Mouse (Mus musculus): Measurements from ENCODE around the gene Cmss1.

The Cmss1 gene

GRCm38 (mm10) chr16:57482264-57482663 is 124.4 kb downstream of the Cmss1 start:
- in situ Hi-C loops (cut with MboI; ENCODE audit: low sequenced_read_pairs): no loop called here

GRCm38 (mm10) chr16:57479776-57480175 is 126.9 kb downstream of the Cmss1 start:
- in situ Hi-C loops (cut with MboI; ENCODE audit: low sequenced_read_pairs): no loop called here

- in situ Hi-C loops (cut with MboI; ENCODE audit: low sequenced_read_pairs): no loop called here
Observed at GRCm38 (mm10) chr16:57478451-57478850, 128.2 kb downstream of the Cmss1 start.

DNA sequence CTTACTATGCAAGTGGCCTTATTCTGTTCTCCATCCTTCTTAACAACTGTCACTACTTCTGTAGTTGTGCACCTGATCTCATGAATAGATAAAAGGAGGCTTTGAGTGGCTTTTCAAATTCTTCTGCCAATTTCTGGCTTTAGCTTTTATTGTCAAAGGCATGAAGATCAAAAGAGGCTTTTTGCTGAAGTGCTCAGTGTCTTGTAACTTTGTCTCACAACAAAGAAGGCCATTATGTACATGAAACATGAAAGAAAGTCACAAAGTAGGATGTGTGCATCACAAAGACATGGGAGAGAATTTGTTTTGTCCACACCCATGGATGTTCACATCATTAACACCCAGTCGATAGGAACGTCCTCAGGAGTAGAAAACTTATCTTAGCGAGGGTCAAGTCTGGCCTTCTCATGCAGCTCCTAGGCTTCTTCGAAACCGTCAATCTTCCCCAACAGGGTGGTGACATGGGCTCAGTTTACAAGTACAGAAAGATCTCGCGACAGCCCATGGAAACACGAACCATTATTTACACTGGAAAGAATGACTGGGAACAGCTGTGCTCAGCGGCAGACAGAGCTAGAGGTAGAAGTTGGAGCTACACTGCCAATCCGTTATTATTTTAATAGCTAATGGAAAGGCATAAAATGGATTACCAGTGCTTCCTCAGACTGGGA is 133.1 kb downstream of the Cmss1 start:
- in situ Hi-C loops (cut with MboI; ENCODE audit: low sequenced_read_pairs): no loop called here

GRCm38 (mm10) chr16:57471071-57471470 is 135.6 kb downstream of the Cmss1 start:
- in situ Hi-C loops (cut with MboI; ENCODE audit: low sequenced_read_pairs): no loop called here

DNA sequence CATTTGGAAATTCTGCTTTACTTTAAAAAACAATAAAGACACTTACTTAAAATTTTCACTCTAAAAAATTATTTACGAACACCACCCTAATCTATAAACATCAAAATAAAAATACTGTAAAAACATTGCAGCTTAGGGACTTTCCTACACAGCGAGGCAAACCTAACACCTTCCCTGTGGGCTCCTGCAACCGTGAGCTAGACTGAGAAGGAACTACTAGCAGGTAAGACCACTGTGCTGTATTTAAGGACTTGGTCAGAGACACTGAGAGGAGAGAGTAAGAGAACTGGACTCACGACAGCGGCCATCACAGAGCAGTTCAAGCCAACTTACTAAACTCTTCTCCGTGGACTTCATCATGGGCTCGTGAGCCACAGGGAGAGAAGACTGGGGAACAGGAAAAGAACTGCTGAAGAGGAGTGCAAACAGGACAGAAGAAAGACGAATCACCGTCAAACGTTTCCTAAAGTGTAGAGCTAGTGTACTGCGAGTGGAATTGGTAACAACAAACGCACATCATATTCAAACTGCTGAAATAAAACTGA is 136.3 kb downstream of the Cmss1 start:
- in situ Hi-C loops (cut with MboI; ENCODE audit: low sequenced_read_pairs): no loop called here

GRCm38 (mm10) chr16:57469869-57470268 is 136.8 kb downstream of the Cmss1 start:
- in situ Hi-C loops (cut with MboI; ENCODE audit: low sequenced_read_pairs): no loop called here

DNA sequence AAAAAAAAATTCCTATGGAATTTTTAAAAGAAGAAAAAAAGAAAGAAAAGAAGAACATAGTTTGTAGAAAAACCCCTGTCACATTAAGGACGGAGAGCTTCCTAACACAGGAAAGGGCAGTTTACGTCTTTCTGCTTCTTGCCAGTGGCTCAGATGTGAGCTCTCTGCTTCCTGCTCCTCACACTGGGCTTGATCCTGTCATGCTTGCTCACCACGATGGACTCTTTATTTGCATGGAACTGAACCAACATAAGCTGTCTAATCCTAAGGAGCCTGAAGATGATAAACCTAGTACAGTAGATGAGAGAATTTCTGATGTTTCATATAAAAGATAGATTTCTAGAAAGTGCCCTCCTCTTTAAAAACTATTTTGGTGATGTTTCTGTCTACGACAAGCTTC is 137.4 kb downstream of the Cmss1 start:
- in situ Hi-C loops (cut with MboI; ENCODE audit: low sequenced_read_pairs): no loop called here

- in situ Hi-C loops (cut with MboI; ENCODE audit: low sequenced_read_pairs): no loop called here
Observed at GRCm38 (mm10) chr16:57465386-57465913, 141.2 kb downstream of the Cmss1 start.

- in situ Hi-C loops (cut with MboI; ENCODE audit: low sequenced_read_pairs): no loop called here
Observed at GRCm38 (mm10) chr16:57456003-57456402, 150.7 kb downstream of the Cmss1 start.

GRCm38 (mm10) chr16:57455573-57455972 is 151.1 kb downstream of the Cmss1 start:
- in situ Hi-C loops (cut with MboI; ENCODE audit: low sequenced_read_pairs): no loop called here

DNA sequence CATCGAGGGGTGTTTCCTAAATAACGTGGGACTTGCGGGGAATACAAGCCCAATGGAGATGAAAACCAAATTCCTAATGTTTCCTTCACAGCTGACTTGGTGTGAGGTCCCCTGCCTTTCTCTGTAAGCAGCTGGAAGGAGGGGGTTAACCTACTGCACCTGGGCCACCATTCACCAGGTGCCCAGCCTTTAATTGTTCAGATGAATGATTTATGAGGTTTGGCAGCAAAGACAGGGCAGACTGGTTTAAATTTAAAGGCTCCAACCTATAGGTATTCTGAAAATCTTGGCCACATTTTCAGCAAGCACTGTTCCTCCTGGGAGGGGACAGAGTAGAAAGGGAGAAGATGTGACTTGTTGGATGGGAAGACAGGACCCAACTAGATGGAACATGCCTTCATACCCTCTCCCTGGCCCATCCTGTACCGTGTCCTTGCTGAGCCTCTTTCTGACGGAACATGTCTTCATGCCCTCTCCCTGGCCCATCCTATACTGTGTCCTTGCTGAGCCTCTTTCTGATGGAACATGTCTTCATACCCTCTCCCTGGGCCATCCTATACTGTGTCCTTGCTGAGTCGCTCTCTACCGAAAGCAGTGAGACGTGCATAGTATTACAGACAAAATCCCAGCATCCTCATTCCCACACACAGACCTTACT is 152.4 kb downstream of the Cmss1 start:
- in situ Hi-C loops (cut with MboI; ENCODE audit: low sequenced_read_pairs): no loop called here

GRCm38 (mm10) chr16:57453009-57453408 is 153.7 kb downstream of the Cmss1 start:
- in situ Hi-C loops (cut with MboI; ENCODE audit: low sequenced_read_pairs): no loop called here

DNA sequence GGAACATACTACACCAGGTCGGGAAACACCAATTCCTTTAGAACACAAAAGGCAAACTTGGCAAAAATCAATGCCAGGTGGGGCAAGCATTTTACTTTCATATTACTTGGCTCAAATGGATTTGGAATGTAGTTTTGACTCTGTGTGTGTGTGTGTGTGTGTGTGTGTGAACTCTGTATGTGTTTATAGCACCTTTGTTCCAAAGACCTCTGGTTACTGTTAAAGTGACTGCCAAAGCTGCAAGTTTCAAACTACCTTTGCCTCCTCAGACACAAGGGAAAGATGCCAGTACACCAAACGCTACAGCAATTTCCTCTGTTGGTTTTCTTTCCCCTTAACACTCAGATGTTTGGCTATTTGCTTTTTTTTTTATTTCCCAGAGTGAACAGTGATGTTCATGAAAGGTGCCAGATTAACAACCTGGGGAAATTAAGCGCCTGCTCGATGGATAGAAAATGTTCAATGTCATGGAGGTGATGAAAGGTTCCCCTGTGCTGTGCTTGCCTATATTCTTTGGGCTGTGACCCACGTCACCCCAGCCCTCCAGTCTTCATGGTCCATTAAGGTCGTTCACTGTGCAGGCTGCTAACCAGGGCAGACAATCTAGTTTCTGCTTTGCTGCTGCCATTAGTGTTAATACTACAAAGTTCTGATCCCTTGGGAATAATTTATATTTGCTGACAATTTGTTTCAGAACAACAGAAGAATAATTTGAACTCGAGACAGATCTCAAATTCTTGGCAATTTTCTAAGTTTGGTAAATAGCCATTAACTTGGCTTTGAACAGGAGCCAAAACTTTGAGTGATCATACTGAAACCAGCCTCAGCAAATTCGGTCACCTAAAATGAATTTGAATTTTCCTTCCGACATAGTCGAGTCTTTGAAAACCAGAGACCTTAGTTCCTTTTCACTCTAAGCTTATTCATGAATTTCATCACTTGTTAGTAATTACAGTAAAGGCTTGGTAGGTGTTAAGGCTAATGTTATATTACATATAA is 161.3 kb downstream of the Cmss1 start:
- in situ Hi-C loops (cut with MboI; ENCODE audit: low sequenced_read_pairs): no loop called here

- in situ Hi-C loops (cut with MboI; ENCODE audit: low sequenced_read_pairs): no loop called here
Observed at GRCm38 (mm10) chr16:57440706-57441437, 165.8 kb downstream of the Cmss1 start.

GRCm38 (mm10) chr16:57439206-57439605 is 167.5 kb downstream of the Cmss1 start:
- in situ Hi-C loops (cut with MboI; ENCODE audit: low sequenced_read_pairs): no loop called here

GRCm38 (mm10) chr16:57438288-57438685 is 168.4 kb downstream of the Cmss1 start:
- in situ Hi-C loops (cut with MboI; ENCODE audit: low sequenced_read_pairs): no loop called here

DNA sequence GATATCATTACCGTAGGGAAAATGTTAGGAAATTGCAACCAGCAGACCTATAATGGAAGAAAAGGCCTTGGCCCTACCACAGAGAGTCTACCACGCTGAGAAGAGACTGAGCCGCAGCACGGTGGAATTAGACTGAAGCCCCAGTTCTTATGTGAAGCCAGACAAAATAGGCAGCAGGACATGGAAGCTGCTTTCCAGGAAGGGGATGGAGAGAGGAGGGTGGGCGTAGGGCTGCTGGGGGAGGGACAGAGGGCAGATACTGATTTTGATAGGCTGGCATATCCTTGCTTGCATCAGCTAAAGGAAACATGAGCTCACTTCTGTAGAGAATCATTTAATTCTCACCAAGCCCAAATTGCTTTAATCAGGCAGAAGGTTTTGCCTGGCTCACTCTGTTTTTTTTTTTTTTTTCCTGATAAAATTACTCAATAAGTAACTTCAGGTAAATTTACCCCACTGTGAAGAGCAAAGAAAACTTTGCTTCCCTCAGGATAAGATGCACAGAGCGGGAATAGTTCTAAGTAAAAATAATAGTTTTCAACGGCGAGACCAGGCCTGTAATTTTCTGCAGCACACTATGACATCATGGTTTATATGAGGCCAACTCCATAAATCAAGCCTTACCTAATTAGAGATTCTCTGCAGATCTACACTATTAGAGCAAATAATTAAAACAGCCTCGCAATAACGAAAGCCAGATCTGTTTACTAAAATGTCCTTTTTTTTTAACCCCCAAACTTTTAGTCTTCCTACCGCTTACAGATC is 169.0 kb downstream of the Cmss1 start:
- in situ Hi-C loops (cut with MboI; ENCODE audit: low sequenced_read_pairs): no loop called here

- in situ Hi-C loops (cut with MboI; ENCODE audit: low sequenced_read_pairs): no loop called here
Observed at GRCm38 (mm10) chr16:57434640-57435039, 172.0 kb downstream of the Cmss1 start.

DNA sequence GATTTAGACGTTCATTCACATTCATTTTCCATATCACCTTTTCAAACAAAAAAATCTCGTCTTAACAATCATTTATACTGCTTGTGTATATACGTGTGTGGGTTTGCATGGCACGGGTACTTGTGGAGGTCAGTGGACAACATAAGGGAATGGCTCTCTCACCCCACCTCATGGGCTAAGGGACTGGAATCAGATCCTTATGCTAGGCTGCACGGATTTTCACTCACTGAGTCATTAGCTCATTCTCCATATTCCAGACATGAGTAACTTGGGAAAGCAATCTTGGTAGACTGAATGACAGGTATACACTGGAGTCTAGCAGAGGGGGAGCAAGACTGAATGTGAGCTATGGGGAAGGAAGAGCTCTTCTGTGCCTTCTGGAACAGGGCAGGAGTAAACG is 173.0 kb downstream of the Cmss1 start:
- in situ Hi-C loops (cut with MboI; ENCODE audit: low sequenced_read_pairs): no loop called here
